Mouse (Mus musculus) cortical plate, adult 2 months (tissue): ENCODE data around the gene Sgce. TPM values are rescaled to one million over a fixed set of nuclear protein-coding genes. Genes with fewer than 3 reads are reported as not detected.
"Not testable (repeated sequence)": the region's sequence is repeated elsewhere in the genome, so short reads cannot be mapped to it uniquely, and the experiment has no call there.

Experiments
- H3K27ac ChIP-seq: fragments of 200-500 bp; 2 replicates; pipeline ENCODE4 v1.5.1; 2012; ENCODE audit warnings: low read length, control low read depth, inconsistent platforms; ENCODE audit not compliant: insufficient read depth
- H3K4me1 ChIP-seq: fragments of 200-500 bp; 2 replicates; pipeline ENCODE4 v1.6.1; 2011; ENCODE audit warnings: low read length; ENCODE audit not compliant: control insufficient read depth, insufficient read depth
- H3K4me3 ChIP-seq: fragments of 200-500 bp; 2 replicates; pipeline ENCODE4 v1.5.1; 2011; ENCODE audit warnings: mild to moderate bottlenecking, low read length, control low read depth; ENCODE audit not compliant: insufficient read depth
- CTCF ChIP-seq: fragments of 200-500 bp; IDR thresholded peaks from 2 replicates; pipeline ENCODE4 v1.5.1; 2011; ENCODE audit warnings: mild to moderate bottlenecking, control low read depth, low read length; ENCODE audit not compliant: insufficient read depth; ENCODE audit errors: extremely low read depth
- POLR2A ChIP-seq: fragments of 200-500 bp; IDR thresholded peaks from 2 replicates; pipeline ENCODE4 v1.6.1; 2011; ENCODE audit warnings: mild to moderate bottlenecking, low read length, control low read depth; ENCODE audit not compliant: insufficient read depth; ENCODE audit errors: extremely low read depth
- polyA plus RNA-seq: library from polyadenylated mRNA; depleted of rRNA; stranded (reverse); fragments of >200 nt; gene quantifications from 2 replicates; pipeline ENCODE4 v1.2.3, GENCODE M21; 2012; rRNA removed

Gene Sgce
- polyA plus RNA-seq: 30.0 and 32.7 TPM in 2 replicates

- no peaks in the 10 kb centered on the region for H3K4me1 ChIP-seq
- H3K27ac ChIP-seq: peak within 1 kb of the TSS; percentile 90
- TF ChIP-seq POLR2A (peak; percentile 27; the same call in 1 of the 2 replicates), CTCF (peak; percentile 41)
- H3K4me3 ChIP-seq: peak within 1 kb of the TSS; percentile 83
Observed at GRCm38 (mm10) chr6:4746696-4747439, at the start of gene Sgce, which contains the start of gene Peg10. Gene Sgce (minus strand): TSS chr6:4747207. Gene Peg10 (plus strand): TSS chr6:4747306.

- Histone ChIP-seq H3K27ac (no peak overlapping the region), H3K4me1 (no peaks in the 10 kb centered on the region), H3K4me3 (no peak overlapping the region)
- TF ChIP-seq CTCF: no peak
- TF ChIP-seq POLR2A: no peak
Observed at GRCm38 (mm10) chr6:4796281-4796680, 49.3 kb upstream of the Sgce start.

GRCm38 (mm10) chr6:4762252-4762651 lies 15.2 kb upstream of the Sgce start:
- TF ChIP-seq POLR2A (no peak), CTCF (no peak)
- no peaks in the 10 kb centered on the region for H3K4me1 ChIP-seq
- no peak overlapping the region for H3K27ac ChIP-seq

GRCm38 (mm10) chr6:4761415-4762142 lies 14.6 kb upstream of the Sgce start:
- not testable (repeated sequence) for H3K4me1 ChIP-seq, H3K4me3 ChIP-seq, H3K27ac ChIP-seq

More at GRCm38 (mm10) chr6:4762252-4762651, 15.2 kb upstream of the Sgce start:
- no peak overlapping the region for H3K4me3 ChIP-seq

GRCm38 (mm10) chr6:4754886-4755285 lies 7.9 kb upstream of the Sgce start:
- Histone ChIP-seq H3K27ac (no peak overlapping the region), H3K4me3 (no peak overlapping the region), H3K4me1 (no peaks in the 10 kb centered on the region)

GRCm38 (mm10) chr6:4754286-4754685 lies 7.3 kb upstream of the Sgce start:
- H3K4me1 ChIP-seq: no peaks in the 10 kb centered on the region
- H3K4me3 ChIP-seq: no peak overlapping the region
- no peak overlapping the region for H3K27ac ChIP-seq
- TF ChIP-seq POLR2A: no peak

More at GRCm38 (mm10) chr6:4754886-4755285, 7.9 kb upstream of the Sgce start:
- no peak for TF ChIP-seq POLR2A
- TF ChIP-seq CTCF: no peak

- Histone ChIP-seq H3K4me1 (no peaks in the 10 kb centered on the region), H3K27ac (no peak overlapping the region), H3K4me3 (no peak overlapping the region)
- TF ChIP-seq CTCF (no peak), POLR2A (no peak)
Observed at GRCm38 (mm10) chr6:4751355-4751754, 4.3 kb upstream of the Sgce start.

- H3K4me1 ChIP-seq: no peaks in the 10 kb centered on the region
- H3K4me3 ChIP-seq: peak overlapping the region; percentile 83; the same call in 1 of the 2 replicates
- no peak overlapping the region for H3K27ac ChIP-seq
- peak; percentile 10; the same call in 1 of the 2 replicates for TF ChIP-seq POLR2A
- TF ChIP-seq CTCF: no peak
Observed at GRCm38 (mm10) chr6:4749091-4749490, 2.1 kb upstream of the Sgce start.

- H3K4me3 ChIP-seq: peak overlapping the region; percentile 83
- no peak for TF ChIP-seq CTCF
- no peak for TF ChIP-seq POLR2A
- no peak overlapping the region for H3K27ac ChIP-seq
- H3K4me1 ChIP-seq: no peaks in the 10 kb centered on the region
Observed at GRCm38 (mm10) chr6:4748506-4748961, 1.5 kb upstream of the Sgce start.
